Mouse (Mus musculus) heart, embryonic 16.5 days (tissue): ENCODE measurements at regions not wholly inside any gene's neighbourhood (a gene's known extent, or its start where the extent isn't known, plus 50 kb on each side); places are given as distances from the start of the nearest gene placed in this dataset.

Source experiments
- ATAC-seq: fragments of 200-750 bp; cut with Nextera tagmentation; replicated peaks from 2 replicates; pipeline ENCODE4 v1.8.0; 2017; ENCODE audit warnings: moderate number of reproducible peaks; ENCODE audit not compliant: insufficient read depth, low FRiP score; ENCODE audit errors: extremely low read depth
- H3K27ac ChIP-seq: fragments of 300-500 bp; sonication (generic); 2 replicates; pipeline ENCODE4 v1.5.1; 2014; ENCODE audit warnings: mild to moderate bottlenecking, low read length, control low read depth, moderate library complexity
- H3K27me3 ChIP-seq: fragments of 300-500 bp; sonication (generic); 2 replicates; pipeline ENCODE4 v1.6.1; 2014; ENCODE audit warnings: low read length, mixed read lengths; ENCODE audit not compliant: control insufficient read depth, insufficient read depth
- H3K36me3 ChIP-seq: fragments of 300-500 bp; sonication (generic); 2 replicates; pipeline ENCODE4 v1.6.1; 2014; ENCODE audit not compliant: control insufficient read depth, insufficient read depth
- H3K4me1 ChIP-seq: fragments of 300-500 bp; sonication (generic); 2 replicates; pipeline ENCODE4 v1.6.1; 2014; ENCODE audit warnings: low read length, mixed read lengths; ENCODE audit not compliant: control insufficient read depth, insufficient read depth
- H3K4me2 ChIP-seq: fragments of 300-500 bp; sonication (generic); 2 replicates; pipeline ENCODE4 v1.6.1; 2014; ENCODE audit warnings: low read depth, mild to moderate bottlenecking, control low read depth, low read length
- H3K4me3 ChIP-seq: fragments of 300-500 bp; sonication (generic); 2 replicates; pipeline ENCODE4 v1.5.1; 2014; ENCODE audit warnings: mild to moderate bottlenecking, control low read depth, low read length
- H3K9ac ChIP-seq: fragments of 300-500 bp; sonication (generic); 2 replicates; pipeline ENCODE4 v1.6.1; 2014; ENCODE audit warnings: low read length, control low read depth
- H3K9me3 ChIP-seq: fragments of 300-500 bp; sonication (generic); replicated peaks from 2 replicates; pipeline ENCODE4 v1.6.1; 2016; ENCODE audit warnings: low read length; ENCODE audit not compliant: control insufficient read depth
- WGBS: fragments of 180-500 bp; shearing (Covaris S2); extraction: QIAGEN DNeasy Blood & Tissue Kit; methylation state at CpG from one replicate; pipeline ENCODE4 v1.1.7; 2014; 5-methylcytosine and 5-hydroxymethylcytosine counted together

GRCm38 (mm10) chr7:73597968-73598367 lies 56.3 kb upstream of the Chd2 start:
- Histone ChIP-seq H3K9me3 (peaks cover 5% of the 10 kb centered on the region; the same call in 1 of the 2 replicates), H3K36me3 (no peaks in the 10 kb centered on the region), H3K9ac (no peak overlapping the region), H3K4me3 (no peak overlapping the region), H3K4me1 (peaks cover 29% of the 10 kb centered on the region), H3K27ac (peak overlapping the region; percentile 99), H3K27me3 (no peaks in the 10 kb centered on the region), H3K4me2 (no peak overlapping the region)
- 70% methylated on average over 5 of the region's 5 CpGs for WGBS
- no peak for ATAC-seq

- 57% methylated on average over 11 of the region's 11 CpGs for WGBS
- Histone ChIP-seq H3K27me3 (no peaks in the 10 kb centered on the region), H3K36me3 (no peaks in the 10 kb centered on the region), H3K9me3 (peaks cover 5% of the 10 kb centered on the region; the same call in 1 of the 2 replicates), H3K4me2 (peak overlapping the region; percentile 75; the same call in 1 of the 2 replicates), H3K4me3 (no peak overlapping the region), H3K9ac (peak overlapping the region; percentile 75; the same call in 1 of the 2 replicates), H3K4me1 (peaks cover 29% of the 10 kb centered on the region), H3K27ac (peak overlapping the region; percentile 99)
- no peak for ATAC-seq
These were observed 55.5 kb upstream of the Chd2 start for GRCm38 (mm10) chr7:73596866-73597840.

- H3K27me3 ChIP-seq: no peaks in the 10 kb centered on the region
- H3K4me1 ChIP-seq: peaks cover 29% of the 10 kb centered on the region
- H3K4me2 ChIP-seq: peak overlapping the region; percentile 75
- peak overlapping the region; percentile 75 for H3K9ac ChIP-seq
- H3K27ac ChIP-seq: peak overlapping the region; percentile 99
- no peak overlapping the region for H3K4me3 ChIP-seq
- WGBS: 40% methylated on average over 2 of the region's 2 CpGs
- H3K36me3 ChIP-seq: no peaks in the 10 kb centered on the region
- no peak for ATAC-seq
- H3K9me3 ChIP-seq: peaks cover 5% of the 10 kb centered on the region; the same call in 1 of the 2 replicates
These were observed 54.8 kb upstream of the Chd2 start for GRCm38 (mm10) chr7:73596415-73596814.

- Histone ChIP-seq H3K36me3 (no peaks in the 10 kb centered on the region), H3K9ac (peak overlapping the region; percentile 75), H3K27me3 (no peaks in the 10 kb centered on the region), H3K4me3 (peak overlapping the region; percentile 45), H3K9me3 (peaks cover 5% of the 10 kb centered on the region; the same call in 1 of the 2 replicates), H3K4me2 (peak overlapping the region; percentile 75), H3K27ac (peak overlapping the region; percentile 99), H3K4me1 (peaks cover 29% of the 10 kb centered on the region)
- 11% methylated on average over 9 of the region's 9 CpGs for WGBS
- no peak; the same call in 1 of the 2 replicates for ATAC-seq
These were observed 54.2 kb upstream of the Chd2 start for GRCm38 (mm10) chr7:73595860-73596259.

GRCm38 (mm10) chr7:73595140-73595825 lies 53.7 kb upstream of the Chd2 start:
- Histone ChIP-seq H3K4me1 (peaks cover 29% of the 10 kb centered on the region), H3K9ac (peak overlapping the region; percentile 75), H3K27me3 (no peaks in the 10 kb centered on the region), H3K36me3 (no peaks in the 10 kb centered on the region), H3K4me3 (peak overlapping the region; percentile 45), H3K9me3 (peaks cover 5% of the 10 kb centered on the region; the same call in 1 of the 2 replicates), H3K4me2 (peak overlapping the region; percentile 75), H3K27ac (peak overlapping the region; percentile 99)
- peak; percentile 99 for ATAC-seq
- WGBS: 2% methylated on average over 23 of the region's 23 CpGs

GRCm38 (mm10) chr7:73594492-73595139 lies 53.0 kb upstream of the Chd2 start:
- 1% methylated on average over 14 of the region's 14 CpGs for WGBS
- H3K27me3 ChIP-seq: no peaks in the 10 kb centered on the region
- peak overlapping the region; percentile 75 for H3K4me2 ChIP-seq
- no peak for ATAC-seq
- H3K4me1 ChIP-seq: peaks cover 29% of the 10 kb centered on the region
- H3K27ac ChIP-seq: peak overlapping the region; percentile 99
- peak overlapping the region; percentile 75 for H3K9ac ChIP-seq
- no peaks in the 10 kb centered on the region for H3K9me3 ChIP-seq
- peak overlapping the region; percentile 45 for H3K4me3 ChIP-seq
- no peaks in the 10 kb centered on the region for H3K36me3 ChIP-seq

GRCm38 (mm10) chr7:73593645-73594385 lies 52.2 kb upstream of the Chd2 start:
- ATAC-seq: no peak
- no peaks in the 10 kb centered on the region for H3K36me3 ChIP-seq
- no peaks in the 10 kb centered on the region for H3K9me3 ChIP-seq
- H3K27ac ChIP-seq: peak overlapping the region; percentile 99
- H3K4me3 ChIP-seq: 0 out of 2 replicates have a peak overlapping the region, but pooled peaks have one; percentile 2
- WGBS: 75% methylated on average over 17 of the region's 17 CpGs
- peak overlapping the region; percentile 31; the same call in 1 of the 2 replicates for H3K9ac ChIP-seq
- H3K4me2 ChIP-seq: peak overlapping the region; percentile 75
- H3K27me3 ChIP-seq: no peaks in the 10 kb centered on the region
- H3K4me1 ChIP-seq: peaks cover 37% of the 10 kb centered on the region

- Histone ChIP-seq H3K4me1 (peaks cover 44% of the 10 kb centered on the region), H3K27me3 (no peaks in the 10 kb centered on the region), H3K27ac (no peak overlapping the region), H3K4me3 (no peak overlapping the region), H3K36me3 (no peaks in the 10 kb centered on the region), H3K9me3 (no peaks in the 10 kb centered on the region), H3K9ac (no peak overlapping the region), H3K4me2 (no peak overlapping the region)
- WGBS: 91% methylated on average over 5 of the region's 5 CpGs
- ATAC-seq: no peak
These were observed 51.2 kb upstream of the Chd2 start for GRCm38 (mm10) chr7:73592857-73593256.
